Mouse (Mus musculus): Measurements from ENCODE around the gene Ampd2.

- no peak for TF ChIP-seq CTCF (IDR thresholded peaks at IDR 0.05; ENCODE audit: control insufficient read depth, insufficient read depth, insufficient replicate concordance, low read depth, low read length)
- no peak for TF ChIP-seq POLR2A (IDR thresholded peaks at IDR 0.05; ENCODE audit: control insufficient read depth, low read depth, low read length)
Observed at GRCm38 (mm10) chr3:108129804-108130203, 43.4 kb upstream of the Ampd2 start.

All from testis, adult 2 months (tissue).